Mouse (Mus musculus) left cerebral cortex, adult 11 months (tissue): ENCODE results near the gene Kif15.

ENCODE experiments used
- DNase-seq: peaks from one replicate; pipeline ENCODE4 v3.0.0; 2022; ENCODE audit warnings: low spot score

Gene Kif15

GRCm38 (mm10) chr9:122950643-122951475, at the start of gene Kif15, which contains the start of gene 1110059G10Rik:
TSS of gene Kif15 (plus strand) at chr9:122951046.
TSS of gene 1110059G10Rik (minus strand) at chr9:122951000.
- peak; percentile 86 for DNase-seq

DNA sequence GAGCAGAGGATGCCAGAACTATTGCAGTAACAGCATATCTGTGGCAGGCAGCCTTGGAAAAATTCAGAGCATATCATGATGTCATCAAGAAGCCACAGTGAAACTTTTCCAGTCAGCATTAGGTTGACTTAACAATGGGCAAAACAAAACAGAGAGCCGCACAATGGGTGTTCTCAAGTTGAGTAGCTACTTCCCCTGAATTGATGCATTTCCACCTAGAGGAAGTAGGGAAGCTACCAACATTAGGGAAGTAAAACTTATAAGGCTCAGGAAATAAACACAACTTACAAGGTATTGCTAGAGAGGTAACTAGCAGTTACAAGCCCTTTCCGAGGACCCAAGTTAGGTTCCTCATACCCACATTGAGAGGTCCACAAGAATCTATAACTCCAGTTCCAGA, 49.8 kb upstream of the Kif15 start:
- DNase-seq: no peak

DNA sequence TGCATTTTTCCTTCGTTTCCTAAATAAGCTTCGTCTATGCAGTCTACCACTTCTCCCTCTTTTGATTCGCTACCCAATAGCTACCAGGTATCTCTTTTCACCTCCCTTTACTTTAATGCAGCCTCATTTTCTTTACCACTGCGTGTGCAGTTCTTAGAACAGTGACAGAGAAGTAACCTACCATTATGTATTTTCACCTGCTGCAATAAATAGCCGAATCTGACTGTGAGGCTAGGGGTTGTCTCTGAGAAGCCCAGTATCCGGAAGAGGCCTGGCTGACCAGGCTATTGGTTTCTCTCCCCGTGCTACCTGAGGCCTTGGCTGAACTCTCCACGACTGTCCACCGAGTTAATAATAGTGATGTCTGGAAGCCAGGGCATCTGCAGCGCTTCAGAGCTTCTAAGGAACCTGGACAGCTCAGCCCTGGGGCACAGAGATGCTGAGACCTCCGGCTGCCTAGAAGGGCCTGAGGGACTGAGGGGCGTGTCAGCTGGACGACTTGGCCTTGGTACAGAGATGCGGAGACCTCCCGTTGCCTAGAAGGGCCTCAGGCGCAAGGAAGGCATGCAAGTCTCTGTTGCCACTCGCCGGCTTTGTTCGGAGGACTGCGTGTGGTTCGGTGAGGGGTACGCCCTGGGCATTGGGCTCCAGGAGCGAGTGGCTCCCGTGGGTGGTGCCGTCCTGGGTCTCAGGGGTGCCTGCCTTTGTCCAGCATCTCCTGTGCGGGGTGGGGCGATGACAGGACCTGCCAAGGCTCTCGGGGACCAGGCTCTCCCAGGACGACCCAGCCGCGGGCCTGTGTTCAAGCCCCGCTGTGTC, 47.9 kb upstream of the Kif15 start:
- DNase-seq: no peak

DNA sequence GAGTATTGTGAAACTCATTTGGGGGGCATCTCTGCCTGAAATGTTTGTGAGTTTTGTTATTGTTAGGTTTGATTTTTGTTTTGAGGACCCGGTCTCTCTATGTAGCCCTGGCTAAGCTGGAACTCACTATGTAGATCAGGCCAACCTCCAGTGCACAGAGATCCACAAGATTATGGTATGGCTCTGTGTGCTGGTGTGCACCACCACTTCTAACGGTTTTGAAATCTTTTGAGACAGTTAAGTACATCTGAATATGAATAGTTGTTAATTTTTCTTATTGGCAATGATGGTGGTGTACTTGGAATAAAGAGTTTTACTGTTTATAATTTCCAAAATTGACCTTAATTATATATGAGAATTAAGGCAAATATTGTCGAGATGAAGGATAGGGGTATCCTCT, 28.4 kb upstream of the Kif15 start:
- no peak for DNase-seq

DNA sequence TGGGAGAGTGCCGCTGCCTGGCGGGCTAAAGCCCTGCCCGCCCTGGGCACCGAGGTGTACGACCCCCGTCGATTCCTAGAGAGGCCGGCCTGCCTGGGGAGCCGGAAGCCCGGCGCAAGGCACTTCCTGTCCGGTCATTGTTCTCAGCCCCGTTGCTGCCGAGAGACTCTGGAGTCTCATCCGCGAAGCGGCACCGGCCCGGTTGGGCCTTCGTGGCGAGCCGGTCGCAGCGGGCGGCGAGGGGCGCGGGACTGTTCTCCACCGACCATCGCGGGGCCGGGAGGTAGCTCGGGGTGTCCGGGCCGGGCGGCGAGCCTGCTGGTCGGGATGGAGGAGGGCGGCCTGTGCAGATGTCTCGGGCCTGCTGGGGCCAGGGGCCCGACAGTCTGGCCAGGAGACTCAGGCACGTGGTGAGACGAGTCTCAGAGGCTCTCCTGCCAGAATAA, 27.9 kb upstream of the Kif15 start, which contains the start of gene Zfp105:
Zfp105 (plus strand) TSS at position 137 of the 446 bp plus-strand sequence.
- DNase-seq: peak; percentile 43

DNA sequence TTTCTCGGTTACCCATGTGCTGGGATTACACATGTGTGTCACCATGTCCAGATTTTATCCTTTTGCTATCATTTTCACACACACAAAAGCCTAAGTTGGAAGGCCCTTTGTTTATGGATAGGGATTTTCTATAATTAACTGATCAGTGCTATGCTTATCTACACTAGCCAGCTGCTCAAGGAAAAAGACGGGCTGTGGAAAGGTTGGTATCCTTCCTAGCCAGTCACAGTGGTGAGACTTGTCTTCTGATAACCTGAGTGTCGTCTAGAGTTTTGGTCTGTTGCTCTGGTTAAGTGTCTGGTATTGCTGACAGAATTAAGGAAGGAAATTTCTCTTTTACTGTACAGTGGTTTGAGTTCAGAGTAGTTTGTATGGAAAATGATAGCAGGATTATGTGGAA, 21.9 kb upstream of the Kif15 start:
- no peak for DNase-seq

- DNase-seq: no peak
Measured at GRCm38 (mm10) chr9:122998406-122999192, 47.8 kb downstream of the Kif15 start.

- DNase-seq: no peak
Measured at GRCm38 (mm10) chr9:122999193-122999586, 48.3 kb downstream of the Kif15 start.

DNA sequence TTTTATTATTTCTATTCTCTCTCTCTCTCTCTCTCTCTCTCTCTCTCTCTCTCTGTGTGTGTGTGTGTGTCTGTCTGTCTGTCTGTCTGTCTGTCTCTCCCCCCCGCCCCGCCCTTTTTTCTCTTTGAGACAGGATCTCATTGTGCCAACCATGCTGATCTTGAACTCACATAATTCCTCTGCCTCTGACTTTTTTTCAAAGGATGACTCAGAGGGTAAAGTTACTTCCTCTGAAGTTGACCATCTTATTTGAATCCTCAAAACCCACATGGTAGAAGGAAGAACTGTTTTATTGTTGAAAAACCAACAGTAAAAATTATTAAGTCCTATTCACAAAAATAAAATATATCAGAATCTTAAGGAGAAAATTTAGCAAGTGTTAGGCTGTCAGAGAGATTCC, 53.9 kb downstream of the Kif15 start:
- no peak for DNase-seq

GRCm38 (mm10) chr9:123006071-123006470, 55.2 kb downstream of the Kif15 start:
- no peak for DNase-seq

DNA sequence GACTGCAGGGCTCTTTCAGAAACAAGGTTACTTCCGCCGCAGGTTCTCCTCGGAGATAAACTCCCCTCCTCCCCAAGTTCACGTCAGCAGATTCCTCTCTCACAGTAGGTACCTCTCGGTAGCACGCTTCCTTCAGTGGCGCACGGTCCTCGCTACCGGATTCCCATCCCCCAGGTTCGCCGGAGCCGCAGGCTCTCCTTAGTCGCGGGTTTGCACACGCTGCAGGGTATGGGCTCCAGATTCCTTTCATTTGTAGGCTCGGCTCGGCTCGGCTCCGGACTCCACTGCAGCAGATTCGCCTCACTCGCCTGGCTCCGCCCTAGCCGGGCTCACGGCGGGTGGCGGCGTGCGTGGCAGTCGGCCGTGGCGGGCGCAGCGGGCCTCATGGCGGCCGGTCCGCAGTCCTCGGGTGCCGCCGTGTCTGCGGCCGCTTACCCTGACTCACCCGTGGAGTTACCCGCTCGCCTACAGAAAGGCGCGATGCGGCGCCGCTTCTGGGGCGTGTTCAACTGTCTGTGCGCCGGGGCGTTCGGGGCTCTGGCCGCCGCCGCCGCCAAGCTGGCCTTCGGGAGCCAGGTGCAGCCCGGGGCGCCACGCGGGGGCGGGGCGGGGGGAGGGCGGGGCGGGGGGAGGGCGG, 70.3 kb downstream of the Kif15 start, which contains the start of gene Tmem42:
Tmem42 (plus strand) TSS at position 332 of the 637 bp plus-strand sequence.
- peak; percentile 76 for DNase-seq

- DNase-seq: peak; percentile 16
Measured at GRCm38 (mm10) chr9:123021636-123022379, 71.0 kb downstream of the Kif15 start.

DNA sequence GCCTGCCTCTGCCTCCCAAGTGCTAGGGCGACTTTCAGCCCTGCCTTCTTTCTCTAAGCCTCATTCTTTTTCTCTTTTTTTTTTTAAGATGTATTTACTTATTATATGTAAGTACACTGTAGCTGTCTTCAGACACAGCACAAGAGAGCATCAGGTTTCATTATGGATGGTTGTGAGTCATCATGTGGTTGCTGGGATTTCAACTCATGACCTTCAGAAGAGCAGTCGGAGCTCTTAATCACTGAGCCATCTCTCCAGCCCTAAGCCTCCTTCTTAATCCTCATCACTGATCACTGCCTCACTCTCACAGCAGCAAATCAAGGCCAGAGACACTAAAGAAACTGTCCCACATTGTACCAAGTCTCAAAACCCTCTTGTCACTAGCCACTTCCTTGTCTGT, 73.4 kb downstream of the Kif15 start:
- no peak for DNase-seq

GRCm38 (mm10) chr9:123031496-123032246, 80.8 kb downstream of the Kif15 start:
- no peak for DNase-seq

- no peak for DNase-seq
Measured at GRCm38 (mm10) chr9:123034426-123034825, 83.6 kb downstream of the Kif15 start, which contains the start of gene Tgm4. TSS of gene Tgm4 (plus strand) at chr9:123034726.

GRCm38 (mm10) chr9:123047665-123048064, 96.8 kb downstream of the Kif15 start:
- DNase-seq: no peak

DNA sequence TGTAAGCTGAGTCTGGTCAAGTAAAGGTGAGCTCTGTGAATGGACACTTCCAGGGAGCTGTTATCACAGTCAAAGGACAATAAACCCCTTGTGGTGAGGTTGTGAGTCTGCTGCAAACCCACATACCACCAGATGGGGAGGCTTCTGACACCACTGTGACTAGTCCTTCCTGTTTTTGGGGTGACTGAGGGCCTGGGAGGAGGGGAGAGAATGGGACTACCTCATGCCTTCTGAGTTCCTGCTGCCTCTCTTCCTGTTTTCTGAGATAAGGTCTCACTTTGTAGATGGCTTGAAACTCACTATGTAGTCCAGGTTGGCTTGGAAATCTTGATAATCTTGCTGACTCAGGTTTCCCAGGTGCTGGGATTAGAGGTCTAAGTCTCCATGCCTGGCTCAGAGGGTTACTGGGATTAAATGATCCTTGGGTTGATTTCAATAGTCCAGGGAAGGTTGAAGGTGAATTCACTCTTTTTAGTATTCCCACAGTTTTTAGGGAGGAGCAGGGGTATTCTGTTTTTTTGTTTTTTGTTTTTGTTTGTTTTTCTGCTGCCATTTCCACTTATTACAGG, 108.0 kb downstream of the Kif15 start:
- no peak for DNase-seq

DNA sequence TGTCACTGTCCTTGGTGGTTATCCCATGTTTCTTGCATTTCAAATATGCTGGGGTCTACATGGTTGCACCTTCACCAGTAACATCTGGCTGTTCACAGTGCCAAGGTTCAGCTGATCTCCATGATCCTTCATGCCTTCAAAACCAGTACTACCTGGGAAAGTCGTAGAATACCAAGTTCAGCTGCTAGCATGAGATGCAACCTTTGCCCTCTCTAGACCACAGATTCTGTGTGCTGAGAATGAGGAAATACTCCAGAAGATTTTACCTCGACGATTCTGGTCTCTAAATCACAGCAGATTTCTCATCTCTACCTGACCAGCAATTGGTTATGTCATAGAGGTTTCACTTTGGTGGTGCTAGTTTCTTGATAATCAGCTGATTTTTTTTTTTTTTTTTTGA, 109.3 kb downstream of the Kif15 start:
- DNase-seq: no peak
